Mouse (Mus musculus) midbrain, embryonic 15.5 days (tissue): Measurements from ENCODE around the gene Tspan18. TPM values are rescaled to one million over a fixed set of nuclear protein-coding genes. Genes with fewer than 3 reads are reported as not detected.

ENCODE experiments used
- ATAC-seq: fragments of 200-750 bp; cut with Nextera tagmentation; replicated peaks from 2 replicates; pipeline ENCODE4 v1.8.0; 2017; ENCODE audit warnings: moderate TSS enrichment
- H3K27ac ChIP-seq: fragments of 300-500 bp; sonication (generic); 2 replicates; pipeline ENCODE4 v1.5.1; 2015; ENCODE audit warnings: mild to moderate bottlenecking, inconsistent platforms
- H3K27me3 ChIP-seq: fragments of 300-500 bp; sonication (generic); replicated peaks from 2 replicates; pipeline ENCODE4 v1.6.1; 2015; ENCODE audit warnings: inconsistent platforms
- H3K36me3 ChIP-seq: fragments of 300-500 bp; sonication (generic); replicated peaks from 2 replicates; pipeline ENCODE4 v1.6.1; 2015; ENCODE audit warnings: inconsistent platforms
- H3K4me1 ChIP-seq: fragments of 300-500 bp; sonication (generic); 2 replicates; pipeline ENCODE4 v1.6.1; 2015; ENCODE audit warnings: inconsistent platforms
- H3K4me2 ChIP-seq: fragments of 300-500 bp; sonication (generic); 2 replicates; pipeline ENCODE4 v1.6.1; 2015; ENCODE audit warnings: inconsistent platforms, mild to moderate bottlenecking, moderate library complexity
- H3K4me3 ChIP-seq: fragments of 300-500 bp; sonication (generic); 2 replicates; pipeline ENCODE4 v1.5.1; 2015; ENCODE audit warnings: mild to moderate bottlenecking, inconsistent platforms
- H3K9ac ChIP-seq: fragments of 300-500 bp; sonication (generic); 2 replicates; pipeline ENCODE4 v1.6.1; 2015; ENCODE audit warnings: mild to moderate bottlenecking, inconsistent platforms
- H3K9me3 ChIP-seq: fragments of 300-500 bp; sonication (generic); 2 replicates; pipeline ENCODE4 v1.6.1; 2016; ENCODE audit warnings: inconsistent platforms
- WGBS: fragments of 180-500 bp; shearing (Covaris S2); methylation state at CpG from one replicate; pipeline ENCODE4 v1.1.7; 2015; ENCODE audit warnings: mixed read lengths; 5-methylcytosine and 5-hydroxymethylcytosine counted together
- polyA plus RNA-seq: library from polyadenylated mRNA; unstranded; fragments of >200 nt; fragmentation: Nextera tagmentation; extraction: Ambion mirVana; gene quantifications from 2 replicates; pipeline ENCODE4 v1.2.1, GENCODE M21; 2015

Gene Tspan18
- polyA plus RNA-seq = 20.1 and 22.6 TPM in 2 replicates

DNA sequence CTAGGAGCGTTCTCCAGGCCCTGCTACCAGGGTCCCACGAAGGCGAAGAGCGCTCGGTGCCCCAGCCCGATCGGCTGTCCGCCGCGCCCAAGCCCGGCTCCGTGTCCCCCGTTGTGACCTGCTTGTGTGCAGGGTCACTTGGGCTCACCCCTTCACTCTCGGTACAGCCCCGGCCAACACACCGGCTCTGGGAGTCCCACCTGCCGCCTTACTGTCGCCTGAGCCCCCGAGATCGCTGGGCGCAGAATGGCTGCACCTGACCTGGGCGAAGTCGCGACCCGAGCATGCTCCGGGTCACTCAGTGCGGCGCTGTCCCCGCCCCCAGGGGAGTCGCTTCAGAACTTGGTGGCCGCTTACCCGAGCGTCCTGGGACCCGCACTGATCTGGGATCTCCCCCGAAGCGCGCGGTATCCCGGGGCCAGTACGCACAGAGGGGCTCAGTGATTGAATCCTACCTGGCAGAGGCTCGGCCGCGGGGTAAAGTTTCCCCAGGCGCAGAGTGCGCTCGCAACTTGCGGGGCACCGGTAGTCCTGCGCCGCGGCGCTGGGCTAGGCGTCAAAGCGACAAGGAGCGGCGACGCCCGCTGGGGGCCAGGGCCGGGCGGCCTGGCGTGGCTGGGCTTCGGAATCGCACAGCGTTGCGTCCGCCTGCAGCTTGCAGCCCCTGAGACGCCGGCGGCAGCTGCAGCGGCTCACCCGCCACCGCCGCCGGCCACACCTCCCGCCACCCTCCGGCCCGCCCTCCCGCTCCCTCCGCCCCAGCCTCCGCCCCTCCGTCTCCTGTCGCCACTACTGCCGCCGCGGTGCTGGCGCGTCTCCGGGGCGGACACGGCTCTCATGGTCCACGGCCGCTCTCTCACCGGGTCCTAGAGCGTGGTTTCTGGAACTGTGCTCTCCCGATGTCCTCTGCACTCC lies at the start of gene Tspan18:
Gene Tspan18, minus strand, starts transcription at position 689 of the 915 bp plus-strand sequence.
- peak; percentile 77 for ATAC-seq

DNA sequence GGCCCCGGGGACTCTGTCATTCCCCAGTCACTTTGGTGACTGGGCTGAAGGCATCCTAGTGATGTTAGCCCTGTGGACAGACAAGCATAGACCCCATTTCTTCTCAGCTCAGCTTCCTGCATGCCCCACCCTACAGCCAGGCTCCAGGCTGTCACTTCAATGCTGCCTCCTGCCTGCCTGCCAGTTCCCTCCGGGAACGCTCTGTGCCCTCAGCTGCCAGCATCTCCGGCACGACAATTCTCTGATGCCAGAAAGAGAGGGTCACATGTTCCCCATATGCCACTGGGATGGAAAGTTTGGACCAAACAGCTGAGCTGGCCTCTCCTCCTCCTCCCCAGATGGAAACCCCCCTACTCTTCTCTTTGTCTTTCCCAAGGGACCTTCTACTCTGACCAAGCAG lies 49.5 kb upstream of the Tspan18 start:
- no peak overlapping the region for H3K4me2 ChIP-seq
- no peak for ATAC-seq
- H3K9ac ChIP-seq = no peak overlapping the region
- H3K27me3 ChIP-seq = no peaks in the 10 kb centered on the region
- no peaks in the 10 kb centered on the region for H3K36me3 ChIP-seq
- H3K4me1 ChIP-seq = no peaks in the 10 kb centered on the region
- H3K4me3 ChIP-seq = no peak overlapping the region
- 71% methylated on average over 5 of the region's 5 CpGs for WGBS
- H3K27ac ChIP-seq = no peak overlapping the region
- H3K9me3 ChIP-seq = no peaks in the 10 kb centered on the region

More for the DNA sequence above, at the start of gene Tspan18:
- H3K9ac ChIP-seq = peak within 1 kb of the TSS; percentile 83
- no peaks in the 10 kb centered on the region for H3K36me3 ChIP-seq
- H3K27ac ChIP-seq = peak within 1 kb of the TSS; percentile 79
- peak within 1 kb of the TSS; percentile 99 for H3K4me2 ChIP-seq
- H3K9me3 ChIP-seq = no peaks in the 10 kb centered on the region
- peak within 1 kb of the TSS; percentile 79 for H3K4me3 ChIP-seq
- under 1% methylated on average over 94 of the region's 95 CpGs for WGBS
- peaks cover 41% of the 10 kb centered on the region for H3K4me1 ChIP-seq
- H3K27me3 ChIP-seq = no peaks in the 10 kb centered on the region

DNA sequence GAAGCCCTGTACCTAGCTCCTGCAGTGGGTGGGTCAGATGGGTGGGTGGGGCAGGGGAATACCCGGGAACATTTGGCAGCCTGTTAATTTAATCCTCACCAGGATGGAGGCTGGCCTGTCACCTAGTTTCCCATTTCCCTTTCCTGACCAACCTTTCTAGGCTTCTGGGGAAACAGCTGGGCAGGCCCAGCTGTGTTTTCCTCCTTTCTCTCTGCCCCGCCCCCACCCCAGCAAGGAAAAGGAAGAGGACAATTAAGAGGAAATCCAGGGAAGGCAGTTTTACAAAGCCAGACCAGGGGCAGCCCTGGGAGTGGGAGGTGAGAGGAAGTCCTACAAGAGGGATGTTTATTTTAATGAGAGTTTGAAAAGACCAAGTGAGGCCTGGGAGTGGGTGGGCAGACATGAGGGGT lies 46.4 kb upstream of the Tspan18 start:
- H3K36me3 ChIP-seq = no peaks in the 10 kb centered on the region
- peaks cover 10% of the 10 kb centered on the region; the same call in 1 of the 2 replicates for H3K4me1 ChIP-seq
- H3K27ac ChIP-seq = no peak overlapping the region
- no peak overlapping the region for H3K9ac ChIP-seq
- H3K4me2 ChIP-seq = no peak overlapping the region
- ATAC-seq = no peak
- 36% methylated on average over 2 of the region's 2 CpGs for whole genome bisulfite sequencing
- H3K27me3 ChIP-seq = no peaks in the 10 kb centered on the region
- no peak overlapping the region for H3K4me3 ChIP-seq
- H3K9me3 ChIP-seq = no peaks in the 10 kb centered on the region

DNA sequence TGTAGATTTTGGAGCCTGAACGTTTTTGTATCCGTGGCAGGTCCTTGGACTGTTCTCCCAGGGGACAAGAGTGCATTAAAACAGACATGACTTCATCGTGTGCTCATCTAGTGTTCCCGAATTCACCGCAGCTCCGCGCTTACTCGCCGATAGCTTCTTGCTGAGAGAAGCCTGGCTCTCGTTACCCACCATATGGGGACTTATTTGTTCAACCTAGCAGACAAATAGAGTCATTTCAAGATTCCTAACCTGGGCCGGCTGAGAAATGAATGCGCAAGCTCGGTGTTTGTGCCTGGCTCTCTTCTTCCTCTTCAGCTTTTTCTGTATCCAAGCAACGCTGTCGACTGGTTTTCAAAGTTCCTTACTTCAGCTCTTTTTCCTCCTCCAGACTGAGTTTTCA lies 43.5 kb upstream of the Tspan18 start:
- WGBS = 47% methylated on average over 15 of the region's 15 CpGs
- ATAC-seq = 0 out of 2 replicates have a peak, but pooled peaks have one; percentile 27
- H3K36me3 ChIP-seq = no peaks in the 10 kb centered on the region
- H3K4me1 ChIP-seq = peaks cover 10% of the 10 kb centered on the region; the same call in 1 of the 2 replicates
- H3K27me3 ChIP-seq = no peaks in the 10 kb centered on the region
- no peaks in the 10 kb centered on the region for H3K9me3 ChIP-seq
- no peak overlapping the region for H3K4me3 ChIP-seq
- peak overlapping the region; percentile 7; the same call in 1 of the 2 replicates for H3K4me2 ChIP-seq
- peak overlapping the region; percentile 31 for H3K27ac ChIP-seq
- no peak overlapping the region for H3K9ac ChIP-seq

DNA sequence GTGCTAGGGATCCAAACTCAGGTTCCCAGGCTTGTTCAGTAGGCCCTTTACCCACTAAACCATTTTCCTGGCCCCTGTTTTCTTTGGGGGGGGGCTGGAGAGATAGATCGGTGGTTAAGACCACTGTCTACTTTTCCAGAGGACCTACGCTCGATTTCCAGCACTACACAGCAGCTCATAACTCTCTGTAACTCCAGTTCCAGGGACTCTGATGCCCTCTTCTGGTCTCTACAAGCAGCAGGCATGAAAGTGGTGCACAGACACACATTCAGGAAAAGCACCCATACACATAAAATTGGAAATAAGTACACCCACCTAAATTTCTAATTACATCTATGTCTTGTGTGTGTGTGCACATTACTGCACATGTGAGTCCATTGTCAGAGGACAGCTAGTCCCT lies 42.9 kb upstream of the Tspan18 start:
- no peak for ATAC-seq
- no peaks in the 10 kb centered on the region for H3K36me3 ChIP-seq
- H3K4me2 ChIP-seq = no peak overlapping the region

DNA sequence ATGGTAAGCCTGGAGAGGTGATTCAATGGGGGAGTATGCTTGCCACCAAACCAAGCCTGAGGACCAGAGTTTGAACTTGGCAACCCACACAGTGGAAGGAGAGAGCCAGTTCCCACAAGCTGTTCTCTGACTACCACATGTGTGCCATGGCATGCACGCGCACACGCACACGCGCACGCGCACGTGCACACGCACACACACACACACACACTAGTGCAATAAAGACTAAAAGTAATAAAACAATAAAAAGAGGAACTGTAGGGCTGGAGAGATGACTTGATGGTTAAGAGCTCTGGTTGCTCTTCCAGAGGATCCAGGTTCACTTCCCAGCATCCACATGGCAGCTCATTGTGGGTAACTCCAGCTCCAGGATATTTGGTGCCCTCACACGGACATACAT lies 38.6 kb upstream of the Tspan18 start:
- Histone ChIP-seq H3K9me3 (no peaks in the 10 kb centered on the region), H3K9ac (no peak overlapping the region), H3K36me3 (no peaks in the 10 kb centered on the region), H3K4me1 (peaks cover 11% of the 10 kb centered on the region), H3K27me3 (no peaks in the 10 kb centered on the region), H3K4me3 (no peak overlapping the region), H3K4me2 (no peak overlapping the region), H3K27ac (no peak overlapping the region)
- WGBS = 93% methylated on average over 10 of the region's 10 CpGs
- ATAC-seq = no peak

More for the DNA sequence above, 42.9 kb upstream of the Tspan18 start:
- Histone ChIP-seq H3K4me1 (peaks cover 10% of the 10 kb centered on the region; the same call in 1 of the 2 replicates), H3K9me3 (no peaks in the 10 kb centered on the region), H3K27ac (no peak overlapping the region), H3K4me3 (no peak overlapping the region), H3K27me3 (no peaks in the 10 kb centered on the region), H3K9ac (no peak overlapping the region)
- WGBS = 95% methylated on average over 3 of the region's 3 CpGs

DNA sequence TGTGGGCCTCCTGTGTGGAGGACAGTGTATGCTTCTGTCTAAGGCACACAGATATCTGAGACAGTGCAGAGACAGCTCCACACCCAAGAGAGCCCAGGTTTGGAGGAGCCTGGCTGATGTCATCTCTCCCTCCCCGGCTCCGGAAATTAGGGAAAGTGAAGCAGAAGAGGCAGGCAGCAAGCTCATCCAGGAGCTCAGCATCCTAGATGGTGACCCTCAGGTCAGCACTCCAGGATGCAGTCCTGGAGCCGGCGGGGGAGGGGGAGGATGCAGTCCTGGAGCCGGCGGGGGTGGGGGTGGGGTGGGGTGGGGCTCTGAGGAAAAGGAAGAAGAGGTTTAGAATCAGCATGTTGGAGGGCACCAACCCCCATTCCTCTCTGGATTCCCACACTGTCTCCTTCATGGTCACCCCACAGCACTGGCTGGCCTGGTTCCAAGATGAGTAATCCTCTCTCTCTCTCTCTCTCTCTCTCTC lies 37.8 kb upstream of the Tspan18 start:
- 32% methylated on average over 3 of the region's 6 CpGs for WGBS
- Histone ChIP-seq H3K4me3 (no peak overlapping the region), H3K27me3 (no peaks in the 10 kb centered on the region), H3K9me3 (no peaks in the 10 kb centered on the region), H3K36me3 (no peaks in the 10 kb centered on the region), H3K9ac (no peak overlapping the region), H3K4me1 (peaks cover 13% of the 10 kb centered on the region), H3K4me2 (no peak overlapping the region), H3K27ac (no peak overlapping the region)
- no peak for ATAC-seq

DNA sequence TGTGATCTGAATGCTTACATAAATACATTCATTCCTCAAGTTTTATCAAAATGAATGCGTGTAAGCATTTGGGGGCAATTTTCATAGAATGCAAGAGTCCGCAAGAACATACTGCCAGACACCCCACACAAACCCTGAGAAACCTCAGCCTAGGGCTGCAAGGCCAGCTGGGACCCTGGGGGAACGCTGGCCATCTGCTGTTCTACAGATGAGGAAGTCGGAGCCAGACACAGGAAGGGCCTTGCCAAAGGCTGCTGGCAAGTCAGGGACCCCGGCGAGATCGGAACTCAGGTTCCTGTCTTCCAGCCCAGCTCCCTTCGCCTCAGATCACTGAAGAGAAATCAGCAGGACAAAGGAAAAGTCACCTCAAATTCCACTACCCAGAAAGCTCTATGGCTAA lies 34.6 kb upstream of the Tspan18 start:
- H3K4me2 ChIP-seq = no peak overlapping the region
- H3K9ac ChIP-seq = no peak overlapping the region
- no peaks in the 10 kb centered on the region for H3K27me3 ChIP-seq
- peaks cover 13% of the 10 kb centered on the region for H3K4me1 ChIP-seq
- H3K27ac ChIP-seq = no peak overlapping the region
- WGBS = 67% methylated on average over 8 of the region's 8 CpGs
- H3K36me3 ChIP-seq = no peaks in the 10 kb centered on the region
- no peaks in the 10 kb centered on the region for H3K9me3 ChIP-seq
- ATAC-seq = no peak
- H3K4me3 ChIP-seq = no peak overlapping the region

DNA sequence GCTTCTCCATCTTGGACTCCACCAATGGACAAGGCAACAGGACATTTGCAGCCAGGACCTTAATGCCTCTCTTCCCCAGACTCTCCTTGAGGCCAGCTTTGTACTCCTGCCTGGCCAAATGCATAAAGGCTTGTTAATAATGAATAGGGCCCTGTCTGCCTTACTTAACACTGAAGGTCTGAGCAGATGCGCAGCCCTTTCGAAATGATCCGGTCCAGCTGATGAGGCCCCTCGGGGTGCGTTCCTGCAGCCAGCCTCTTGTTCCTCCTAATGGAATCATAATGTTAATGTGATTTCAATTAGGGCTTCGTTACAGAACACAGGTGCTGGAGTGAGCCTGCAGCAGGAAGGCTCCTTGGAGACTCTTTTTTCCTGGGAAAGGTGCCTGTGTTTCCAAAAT lies 33.7 kb upstream of the Tspan18 start:
- Histone ChIP-seq H3K4me1 (peaks cover 13% of the 10 kb centered on the region), H3K9me3 (no peaks in the 10 kb centered on the region), H3K27ac (0 out of 2 replicates have a peak overlapping the region, but pooled peaks have one; percentile 1), H3K36me3 (no peaks in the 10 kb centered on the region), H3K4me3 (no peak overlapping the region), H3K4me2 (no peak overlapping the region), H3K27me3 (no peaks in the 10 kb centered on the region), H3K9ac (no peak overlapping the region)
- WGBS = 20% methylated on average over 6 of the region's 6 CpGs
- 0 out of 2 replicates have a peak, but pooled peaks have one; percentile 24 for ATAC-seq

DNA sequence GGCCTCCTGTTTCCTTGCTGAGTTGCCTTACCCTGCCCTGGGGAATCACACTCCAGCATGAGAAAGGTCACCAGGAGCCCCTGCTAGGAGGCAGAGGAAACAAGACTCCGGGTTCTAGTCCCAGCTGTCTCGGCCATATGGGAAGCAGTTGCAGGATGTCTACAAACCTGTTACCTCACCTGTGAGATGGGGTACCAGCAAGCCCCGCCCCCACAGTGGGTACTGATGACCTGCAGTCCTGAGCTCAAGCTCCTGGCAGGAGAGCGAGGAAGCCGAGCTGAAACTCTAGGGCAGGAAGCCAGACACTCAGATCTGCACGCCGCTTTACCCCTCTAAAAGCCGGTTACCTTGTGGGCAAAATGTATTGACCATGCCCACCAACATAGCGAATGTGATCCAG lies 31.1 kb upstream of the Tspan18 start:
- no peak for ATAC-seq
- Histone ChIP-seq H3K9ac (no peak overlapping the region), H3K36me3 (no peaks in the 10 kb centered on the region), H3K27ac (no peak overlapping the region), H3K27me3 (no peaks in the 10 kb centered on the region), H3K4me3 (no peak overlapping the region), H3K4me1 (peaks cover 13% of the 10 kb centered on the region), H3K4me2 (no peak overlapping the region), H3K9me3 (no peaks in the 10 kb centered on the region)
- 76% methylated on average over 9 of the region's 9 CpGs for WGBS

DNA sequence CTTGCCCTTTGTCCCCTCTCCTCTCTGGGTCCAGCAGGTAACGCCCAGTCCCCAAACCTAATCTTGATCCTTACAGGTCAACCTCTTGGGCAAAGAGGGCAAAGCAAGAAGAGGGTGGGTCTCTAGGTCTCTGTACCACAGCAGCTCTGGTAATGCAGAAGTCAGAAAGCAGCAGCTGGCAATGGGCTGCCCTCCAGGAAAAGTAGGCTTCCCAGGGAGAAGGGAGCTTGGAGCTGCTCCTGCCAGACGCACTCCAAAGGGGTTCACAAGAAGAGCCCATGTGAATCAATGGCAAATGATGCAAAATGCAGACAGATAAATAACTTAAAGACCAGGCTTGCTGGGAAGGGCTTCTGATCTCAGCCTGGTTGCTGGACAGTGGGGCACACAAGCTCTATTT lies 30.6 kb upstream of the Tspan18 start:
- Histone ChIP-seq H3K9ac (no peak overlapping the region), H3K4me2 (no peak overlapping the region), H3K36me3 (no peaks in the 10 kb centered on the region), H3K27ac (no peak overlapping the region), H3K9me3 (no peaks in the 10 kb centered on the region), H3K4me3 (no peak overlapping the region), H3K4me1 (peaks cover 13% of the 10 kb centered on the region), H3K27me3 (no peaks in the 10 kb centered on the region)
- ATAC-seq = no peak
- 78% methylated on average over 2 of the region's 2 CpGs for WGBS

DNA sequence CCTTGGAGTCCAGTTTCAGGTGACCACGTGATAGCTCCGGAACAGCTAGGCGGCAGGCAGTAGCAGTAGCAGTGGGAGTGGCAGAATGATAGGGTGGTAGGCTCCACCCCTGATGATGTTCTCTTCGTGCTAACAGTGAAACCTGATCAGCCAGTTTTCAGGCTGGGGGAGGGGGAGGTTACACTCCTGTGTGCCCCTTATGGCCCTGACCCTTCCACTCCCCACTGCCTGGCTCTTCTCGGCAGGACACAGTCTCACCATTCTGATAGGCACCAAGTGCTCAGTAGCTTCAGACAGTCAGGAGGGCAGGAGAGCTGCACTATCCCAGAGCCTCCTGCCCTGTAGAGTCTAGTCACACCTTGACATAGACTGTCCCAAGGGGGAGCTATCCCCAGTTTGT lies 27.1 kb upstream of the Tspan18 start:
- Histone ChIP-seq H3K4me3 (no peak overlapping the region), H3K9me3 (no peaks in the 10 kb centered on the region), H3K27me3 (no peaks in the 10 kb centered on the region), H3K4me2 (no peak overlapping the region), H3K36me3 (no peaks in the 10 kb centered on the region), H3K9ac (no peak overlapping the region), H3K27ac (no peak overlapping the region), H3K4me1 (0 out of 2 replicates have a peak, but pooled peaks cover 1% of the 10 kb centered on the region)
- ATAC-seq = no peak
- WGBS = 43% methylated on average over 5 of the region's 5 CpGs
